Mouse (Mus musculus): Measurements from ENCODE around the gene Syap1.
"Not testable (repeated sequence)": the region's sequence is repeated elsewhere in the genome, so short reads cannot be mapped to it uniquely, and the experiment has no call there.

Gene Syap1

GRCm38 (mm10) chrX:162887931-162888511 lies at the start of gene Syap1:
Syap1 (minus strand) TSS chrX:162888447.
- DNase-seq = peak; percentile 80

- DNase-seq = no peak
Measured at GRCm38 (mm10) chrX:162931467-162931866, 43.2 kb upstream of the Syap1 start.

- no peak for DNase-seq
Measured at GRCm38 (mm10) chrX:162921487-162922125, 33.4 kb upstream of the Syap1 start.

- DNase-seq = peak; percentile 33 to 49
Measured at GRCm38 (mm10) chrX:162915697-162916096, 27.4 kb upstream of the Syap1 start.

- DNase-seq = no peak
Measured at GRCm38 (mm10) chrX:162913651-162914050, 25.4 kb upstream of the Syap1 start.

- DNase-seq = no peak
Measured at GRCm38 (mm10) chrX:162907554-162907953, 19.3 kb upstream of the Syap1 start.

- peak; percentile 68 to 79 for DNase-seq
Measured at GRCm38 (mm10) chrX:162902040-162902734, 13.9 kb upstream of the Syap1 start.

- DNase-seq = peak; percentile 42 to 53
Measured at GRCm38 (mm10) chrX:162901371-162902039, 13.3 kb upstream of the Syap1 start.

GRCm38 (mm10) chrX:162900938-162901337 lies 12.7 kb upstream of the Syap1 start, which contains the start of gene Ctps2:
Ctps2 (plus strand) TSS chrX:162901238.
- DNase-seq = no peak

- DNase-seq = peak; percentile 2 to 14
Measured at GRCm38 (mm10) chrX:162888575-162889223, 452 bp upstream of the Syap1 start.

- no peak for DNase-seq
Measured at GRCm38 (mm10) chrX:162878236-162878635, 10.0 kb downstream of the Syap1 start.

- no peak for DNase-seq
Measured at GRCm38 (mm10) chrX:162873761-162874160, 14.5 kb downstream of the Syap1 start.

GRCm38 (mm10) chrX:162871734-162872517 lies 16.3 kb downstream of the Syap1 start:
- peak in 1 of 2 experiments; percentile 14 for DNase-seq

- DNase-seq = no peak
Measured at GRCm38 (mm10) chrX:162868294-162868965, 19.8 kb downstream of the Syap1 start.

- no peak for DNase-seq
Measured at GRCm38 (mm10) chrX:162848682-162849081, 39.6 kb downstream of the Syap1 start.

GRCm38 (mm10) chrX:162845531-162845930 lies 42.7 kb downstream of the Syap1 start:
- DNase-seq = no peak

GRCm38 (mm10) chrX:162844447-162845100 lies 43.7 kb downstream of the Syap1 start:
- DNase-seq = peak; percentile 8 to 12

GRCm38 (mm10) chrX:162832101-162832500 lies 56.1 kb downstream of the Syap1 start:
- no peak for DNase-seq

GRCm38 (mm10) chrX:162831542-162831941 lies 56.7 kb downstream of the Syap1 start:
- no peak for DNase-seq

- no peak for DNase-seq
Measured at GRCm38 (mm10) chrX:162831036-162831435, 57.2 kb downstream of the Syap1 start.

GRCm38 (mm10) chrX:162830313-162830712 lies 57.9 kb downstream of the Syap1 start:
- not testable (repeated sequence) for DNase-seq

Measured in thymus, postnatal 36 days (tissue).